Mouse (Mus musculus) lung, postnatal 0 days (tissue): ENCODE data around the gene Kmt2a. TPM values are rescaled to one million over a fixed set of nuclear protein-coding genes. Genes with fewer than 3 reads are reported as not detected.

ENCODE experiments used
- ATAC-seq: fragments of 200-750 bp; cut with Nextera tagmentation; 2 replicates; pipeline ENCODE4 v1.8.0; 2017; ENCODE audit warnings: moderate library complexity
- DNase-seq: peaks from one replicate; pipeline ENCODE4 v3.0.0-alpha.2; 2016; ENCODE audit warnings: low spot score
- H3K27ac ChIP-seq: fragments of 300-500 bp; sonication (generic); 2 replicates; pipeline ENCODE4 v1.5.1; 2014; ENCODE audit warnings: antibody characterized with exemption, mild to moderate bottlenecking, low read length, mixed read lengths
- H3K27me3 ChIP-seq: fragments of 300-500 bp; sonication (generic); replicated peaks from 2 replicates; pipeline ENCODE4 v1.6.1; 2014; ENCODE audit warnings: low read length, mixed read lengths; ENCODE audit not compliant: insufficient read depth
- H3K36me3 ChIP-seq: fragments of 300-500 bp; sonication (generic); 2 replicates; pipeline ENCODE4 v1.6.1; 2014; ENCODE audit warnings: low read length, mixed read lengths; ENCODE audit not compliant: insufficient read depth
- H3K4me1 ChIP-seq: fragments of 300-500 bp; sonication (generic); 2 replicates; pipeline ENCODE4 v1.6.1; 2014; ENCODE audit warnings: antibody characterized with exemption, low read depth, low read length, mixed read lengths; ENCODE audit not compliant: insufficient read depth
- H3K4me2 ChIP-seq: fragments of 300-500 bp; sonication (generic); replicated peaks from 2 replicates; pipeline ENCODE4 v1.6.1; 2014; ENCODE audit warnings: low read depth, mild to moderate bottlenecking, low read length, moderate library complexity, mixed read lengths
- H3K4me3 ChIP-seq: fragments of 300-500 bp; sonication (generic); 2 replicates; pipeline ENCODE4 v1.5.1; 2014; ENCODE audit warnings: low read depth, low read length
- H3K9ac ChIP-seq: fragments of 300-500 bp; sonication (generic); replicated peaks from 2 replicates; pipeline ENCODE4 v1.6.1; 2014; ENCODE audit warnings: low read depth, mild to moderate bottlenecking
- H3K9me3 ChIP-seq: fragments of 300-500 bp; sonication (generic); 2 replicates; pipeline ENCODE4 v1.6.1; 2016; ENCODE audit warnings: low read length, mixed read lengths
- CTCF ChIP-seq: IDR thresholded peaks from 2 replicates; pipeline ENCODE4 v1.5.1; 2016; ENCODE audit warnings: antibody characterized with exemption, mild to moderate bottlenecking
- EP300 ChIP-seq: IDR thresholded peaks from 2 replicates; pipeline ENCODE4 v1.6.1; 2016; ENCODE audit warnings: antibody characterized with exemption, mild to moderate bottlenecking, control low read depth
- WGBS: fragments of 180-500 bp; shearing (Covaris S2); extraction: QIAGEN DNeasy Blood & Tissue Kit; methylation state at CpG from one replicate; pipeline ENCODE4 v1.1.7; 2014; 5-methylcytosine and 5-hydroxymethylcytosine counted together
- polyA plus RNA-seq: library from polyadenylated mRNA; unstranded; fragments of >200 nt; fragmentation: Nextera tagmentation; extraction: Ambion mirVana; gene quantifications from 2 replicates; pipeline ENCODE4 v1.2.1, GENCODE M21; 2015

The Kmt2a gene
- polyA plus RNA-seq, 1 experiment from 2014 or later = 6.9 TPM

DNA sequence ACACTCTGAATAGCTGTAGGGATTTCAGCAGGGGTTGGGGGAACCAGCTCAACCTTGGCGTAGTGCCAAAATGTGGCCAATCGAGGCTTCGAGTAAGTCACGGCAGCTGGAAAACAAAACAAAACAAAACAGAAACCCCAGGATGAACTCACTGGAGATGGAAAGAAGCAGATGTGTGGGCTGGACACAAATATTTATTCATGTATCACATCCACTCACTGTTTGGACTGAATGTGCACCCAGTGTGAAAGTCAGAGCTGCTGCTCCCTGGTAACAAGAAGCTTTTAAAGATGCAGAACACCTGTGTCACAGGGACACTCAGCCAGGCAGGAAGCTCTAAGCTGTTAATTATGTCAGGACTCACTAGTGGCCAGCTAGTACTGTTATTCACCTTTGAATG, 33.6 kb upstream of the Kmt2a start:
- 18% methylated on average over 4 of the region's 4 CpGs for WGBS
- Histone ChIP-seq H3K9ac (no peak overlapping the region), H3K4me2 (no peak overlapping the region)

GRCm38 (mm10) chr9:44911365-44911764, 30.3 kb upstream of the Kmt2a start:
- H3K9me3 ChIP-seq = no peaks in the 10 kb centered on the region
- TF ChIP-seq EP300 = no peak
- no peak for TF ChIP-seq CTCF
- no peak overlapping the region for H3K4me2 ChIP-seq
- H3K27ac ChIP-seq = no peak overlapping the region
- no peak for ATAC-seq
- no peak overlapping the region for H3K4me3 ChIP-seq
- no peak overlapping the region for H3K9ac ChIP-seq
- H3K36me3 ChIP-seq = peaks cover 24% of the 10 kb centered on the region; the same call in 1 of the 2 replicates
- WGBS = 93% methylated on average over 4 of the region's 4 CpGs
- H3K4me1 ChIP-seq = no peaks in the 10 kb centered on the region; the same call in 1 of the 2 replicates
- DNase-seq = no peak
- H3K27me3 ChIP-seq = no peaks in the 10 kb centered on the region

More for the DNA sequence above, 33.6 kb upstream of the Kmt2a start:
- H3K27ac ChIP-seq = no peak overlapping the region
- H3K36me3 ChIP-seq = peaks cover 24% of the 10 kb centered on the region; the same call in 1 of the 2 replicates
- H3K4me1 ChIP-seq = no peaks in the 10 kb centered on the region; the same call in 1 of the 2 replicates
- peak; percentile 17; the same call in 1 of the 2 replicates for ATAC-seq
- H3K9me3 ChIP-seq = no peaks in the 10 kb centered on the region
- TF ChIP-seq EP300 = no peak
- TF ChIP-seq CTCF = no peak
- no peaks in the 10 kb centered on the region for H3K27me3 ChIP-seq
- peak; percentile 17 for DNase-seq
- no peak overlapping the region for H3K4me3 ChIP-seq

- H3K9me3 ChIP-seq = no peaks in the 10 kb centered on the region
- no peak overlapping the region for H3K9ac ChIP-seq
- no peak for DNase-seq
- no peaks in the 10 kb centered on the region for H3K27me3 ChIP-seq
- TF ChIP-seq CTCF (no peak), EP300 (no peak)
- no peak overlapping the region for H3K27ac ChIP-seq
- no peak overlapping the region for H3K4me3 ChIP-seq
- no peaks in the 10 kb centered on the region for H3K4me1 ChIP-seq
- no peak overlapping the region for H3K4me2 ChIP-seq
- H3K36me3 ChIP-seq = peaks cover 3% of the 10 kb centered on the region; the same call in 1 of the 2 replicates
- 36% methylated on average over 4 of the region's 4 CpGs for WGBS
- ATAC-seq = peak; percentile 62; the same call in 1 of the 2 replicates
Observed at GRCm38 (mm10) chr9:44905620-44906019, 24.5 kb upstream of the Kmt2a start.

DNA sequence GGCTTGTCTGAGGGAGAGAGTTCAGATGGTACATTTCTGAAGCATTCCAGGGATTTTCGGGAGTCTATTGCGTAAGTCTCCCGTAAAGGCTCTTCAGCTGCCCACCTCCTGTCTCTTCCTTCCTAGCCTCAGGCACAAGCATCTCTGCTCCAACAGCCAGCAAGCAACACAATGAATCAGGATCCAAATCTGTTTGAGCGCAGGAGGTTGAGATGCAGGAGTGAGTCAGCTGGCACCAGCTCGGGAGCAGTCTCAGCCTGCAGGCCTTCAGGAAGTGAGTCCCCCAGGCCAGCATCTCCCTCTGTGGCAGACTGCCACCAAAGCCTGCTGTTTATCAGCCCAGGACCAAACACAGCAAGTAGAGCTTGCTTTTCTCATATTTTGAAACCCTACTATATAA, 23.9 kb upstream of the Kmt2a start:
- no peaks in the 10 kb centered on the region for H3K9me3 ChIP-seq
- H3K4me3 ChIP-seq = no peak overlapping the region
- no peak overlapping the region for H3K27ac ChIP-seq
- no peaks in the 10 kb centered on the region for H3K4me1 ChIP-seq
- H3K9ac ChIP-seq = no peak overlapping the region
- peak; percentile 40 for DNase-seq
- H3K4me2 ChIP-seq = no peak overlapping the region
- peak; percentile 61 for ATAC-seq
- 43% methylated on average over 5 of the region's 5 CpGs for WGBS
- TF ChIP-seq CTCF = no peak
- TF ChIP-seq EP300 = no peak
- no peaks in the 10 kb centered on the region for H3K27me3 ChIP-seq
- no peaks in the 10 kb centered on the region for H3K36me3 ChIP-seq

- Histone ChIP-seq H3K9me3 (no peaks in the 10 kb centered on the region), H3K27ac (no peak overlapping the region), H3K4me1 (no peaks in the 10 kb centered on the region), H3K36me3 (no peaks in the 10 kb centered on the region), H3K4me3 (no peak overlapping the region), H3K4me2 (no peak overlapping the region), H3K9ac (no peak overlapping the region), H3K27me3 (no peaks in the 10 kb centered on the region)
- DNase-seq (no peak), ATAC-seq (no peak)
- WGBS = 79% methylated on average over 4 of the region's 4 CpGs
- TF ChIP-seq EP300 = no peak
- TF ChIP-seq CTCF = no peak
Observed at GRCm38 (mm10) chr9:44903856-44904255, 22.8 kb upstream of the Kmt2a start.

DNA sequence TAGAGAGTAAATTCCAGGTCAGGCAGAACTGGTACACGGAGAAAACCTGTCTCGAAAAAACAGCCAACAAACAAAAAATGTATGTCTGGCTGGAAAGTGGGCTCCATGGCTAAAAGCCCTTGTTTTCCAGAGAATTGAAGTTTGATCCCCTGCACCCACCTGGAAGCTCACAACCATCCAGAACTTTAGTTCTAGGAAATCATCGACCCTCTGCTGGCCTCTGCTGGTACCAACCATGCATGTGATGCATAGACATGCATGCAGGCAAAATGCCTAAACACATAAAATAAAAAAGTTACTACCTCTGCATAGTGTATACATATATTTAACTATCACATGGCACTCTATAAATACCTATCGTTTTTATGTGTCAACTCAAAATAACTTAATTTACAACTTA, 19.3 kb upstream of the Kmt2a start:
- ATAC-seq = no peak
- H3K36me3 ChIP-seq = no peaks in the 10 kb centered on the region
- H3K9me3 ChIP-seq = no peaks in the 10 kb centered on the region
- no peak overlapping the region for H3K9ac ChIP-seq
- H3K4me2 ChIP-seq = no peak overlapping the region
- H3K4me3 ChIP-seq = no peak overlapping the region
- 64% methylated on average over 4 of the region's 4 CpGs for WGBS
- H3K4me1 ChIP-seq = no peaks in the 10 kb centered on the region
- DNase-seq = no peak
- no peaks in the 10 kb centered on the region for H3K27me3 ChIP-seq
- no peak overlapping the region for H3K27ac ChIP-seq
- TF ChIP-seq CTCF (peak; percentile 49), EP300 (no peak)

- ATAC-seq (no peak), DNase-seq (no peak)
- H3K36me3 ChIP-seq = no peaks in the 10 kb centered on the region
- WGBS = 65% methylated on average over 3 of the region's 3 CpGs
- TF ChIP-seq EP300 (no peak), CTCF (no peak)
- no peak overlapping the region for H3K4me3 ChIP-seq
- no peak overlapping the region for H3K4me2 ChIP-seq
- no peaks in the 10 kb centered on the region for H3K9me3 ChIP-seq
- H3K9ac ChIP-seq = no peak overlapping the region
- H3K4me1 ChIP-seq = no peaks in the 10 kb centered on the region
- H3K27me3 ChIP-seq = no peaks in the 10 kb centered on the region
- H3K27ac ChIP-seq = no peak overlapping the region
Observed at GRCm38 (mm10) chr9:44899716-44900115, 18.6 kb upstream of the Kmt2a start.
